ENCODE assay signal across 10 mouse cellular contexts in genomic region chr16:16921021-16921435, GRCm38 (mm10). TPM values are rescaled to one million over a fixed set of nuclear protein-coding genes. Genes with fewer than 3 reads are reported as not detected.
DNase-seq lines count a peak whose midpoint lies in the region; ATAC-seq and TF ChIP-seq lines count a peak whose summit lies in the region.
"Had no signal": no experiment of that assay in that cellular context is flagged by ENCODE, and none has a peak within 500 bp of the region (broad histone marks: within the 10 kb centered on the region; RNA-seq: fewer than 3 reads in every experiment).

No protein-coding gene starts in this region.

- peaks cover 51% of the 10 kb centered on the region for H3K36me3 ChIP-seq in liver, embryonic 13.5 days

- intact Hi-C loops in heart, postnatal 25 days (cut with DNase I): no loop called here

- H3K4me1 ChIP-seq in embryonic fibroblast, embryonic 13.5 days (ENCODE audit: control insufficient read depth, insufficient read depth, low read length): no peaks in the 10 kb centered on the region
- H3K4me1 ChIP-seq in liver, embryonic 13.5 days (replicated peaks): no peaks in the 10 kb centered on the region
- H3K4me1 ChIP-seq: midbrain, embryonic 12.5 days had no signal

- no peak overlapping the region for H3K9ac ChIP-seq in liver, embryonic 13.5 days
- H3K9ac ChIP-seq: midbrain, embryonic 12.5 days had no signal

- no peak overlapping the region for H3K4me3 ChIP-seq in embryonic fibroblast, embryonic 13.5 days (ENCODE audit: insufficient read depth, low read length)
- no peak overlapping the region for H3K4me3 ChIP-seq in liver, embryonic 13.5 days (replicated peaks)
- H3K4me3 ChIP-seq: midbrain, embryonic 12.5 days had no signal

- 45% methylated on average over 3 of the region's 3 CpGs for WGBS in liver, embryonic 13.5 days (ENCODE audit: insufficient replicate concordance)

- peak; percentile 46; the same call in 1 of the 2 replicates for ATAC-seq in liver, embryonic 13.5 days (ENCODE audit: low read depth)

- peak; percentile 55; the same call in 1 of the 2 replicates for TF ChIP-seq CTCF in embryonic fibroblast, embryonic 13.5 days (IDR thresholded peaks at IDR 0.05; ENCODE audit: borderline replicate concordance, insufficient read depth, low read length)

- H3K4me2 ChIP-seq in liver, embryonic 13.5 days: no peak overlapping the region
- H3K4me2 ChIP-seq: midbrain, embryonic 12.5 days had no signal

- H3K27me3 ChIP-seq in liver, embryonic 13.5 days: no peaks in the 10 kb centered on the region
- H3K27me3 ChIP-seq: midbrain, embryonic 12.5 days had no signal

- no peak overlapping the region for H3K27ac ChIP-seq in embryonic fibroblast, embryonic 13.5 days (ENCODE audit: insufficient read depth, low read length)
- no peak overlapping the region for H3K27ac ChIP-seq in liver, embryonic 13.5 days
- H3K27ac ChIP-seq: midbrain, embryonic 12.5 days had no signal

- peak; percentile 53 to 65 for DNase-seq in heart, adult 18-20 months
- DNase-seq in heart, postnatal 25 days (ENCODE audit: low spot score): no peak
- DNase-seq in urinary bladder, postnatal 36 days (ENCODE audit: low spot score in 2 of 2): peak; percentile 36 to 49
- no peak for DNase-seq in urinary bladder, postnatal 4 days (ENCODE audit: low spot score in 2 of 2)
- no peak for DNase-seq in liver, embryonic 13.5 days
- no peak for DNase-seq in T-cell, adult 2 months (ENCODE audit: low spot score)
- DNase-seq in testis, postnatal 14 days (ENCODE audit: low spot score): no peak

- no peaks in the 10 kb centered on the region for H3K9me3 ChIP-seq in liver, embryonic 13.5 days (replicated peaks)
- H3K9me3 ChIP-seq: midbrain, embryonic 12.5 days had no signal

- TF ChIP-seq POLR2A in embryonic fibroblast, embryonic 13.5 days (IDR thresholded peaks at IDR 0.05; ENCODE audit: low read depth, low read length): no peak

RNA-seq across cellular contexts. Expression of gene Ppm1f, which starts 24.8 kb away (rescaled TPM):
- 10 to 100 TPM; 26.3 to 28.6 TPM for total RNA-seq in heart, adult 18-20 months (2021)
- total RNA-seq in heart, postnatal 25 days (2021): 10 to 100 TPM; 21.5 to 31.2 TPM
- polyA plus RNA-seq in embryonic fibroblast, embryonic 13.5 days (2011; ENCODE audit: insufficient read length, low read depth, missing spikeins): 25.5 and 28.0 TPM in 2 replicates
- 8.2 and 9.9 TPM in 2 replicates for polyA plus RNA-seq in liver, embryonic 13.5 days (2015; fragmentation: Nextera tagmentation; extraction: Ambion mirVana)

RNA-seq across cellular contexts. Expression of gene Vpreb1, which starts 50.4 kb away (rescaled TPM):
- total RNA-seq in heart, adult 18-20 months (2021): under 1 TPM in 1 of 2 experiments, not detected in 1; 0.39 TPM
- total RNA-seq in heart, postnatal 25 days (2021): under 1 TPM in 1 of 2 experiments, not detected in 1; 0.34 TPM
- 3.8 TPM in 1 of 2 replicates, not detected in the other for polyA plus RNA-seq in embryonic fibroblast, embryonic 13.5 days (2011; ENCODE audit: insufficient read length, low read depth, missing spikeins)
- 0.71 and 1.3 TPM in 2 replicates for polyA plus RNA-seq in liver, embryonic 13.5 days (2015; fragmentation: Nextera tagmentation; extraction: Ambion mirVana)
- total RNA-seq: gastrocnemius, postnatal 36 days had no signal

RNA-seq across cellular contexts. Expression of gene Top3b, which starts 50.5 kb away (rescaled TPM):
- 10 to 100 TPM; 23.1 to 28.6 TPM for total RNA-seq in heart, adult 18-20 months (2021)
- 10 to 100 TPM; 33.0 to 33.2 TPM for total RNA-seq in heart, postnatal 25 days (2021)
- 73.9 and 79.2 TPM in 2 replicates for polyA plus RNA-seq in embryonic fibroblast, embryonic 13.5 days (2011; ENCODE audit: insufficient read length, low read depth, missing spikeins)
- polyA plus RNA-seq in liver, embryonic 13.5 days (2015; fragmentation: Nextera tagmentation; extraction: Ambion mirVana): 26.6 and 30.4 TPM in 2 replicates

RNA-seq across cellular contexts. Expression of gene Igll1, which starts 57.2 kb away (rescaled TPM):
- total RNA-seq in heart, adult 18-20 months (2021): not detected
- not detected for total RNA-seq in heart, postnatal 25 days (2021)
- not detected in 2 replicates for polyA plus RNA-seq in embryonic fibroblast, embryonic 13.5 days (2011; ENCODE audit: insufficient read length, low read depth, missing spikeins)
- 0.59 and 0.74 TPM in 2 replicates for polyA plus RNA-seq in liver, embryonic 13.5 days (2015; fragmentation: Nextera tagmentation; extraction: Ambion mirVana)
- total RNA-seq: gastrocnemius, postnatal 36 days had no signal
- polyA plus RNA-seq: midbrain, embryonic 12.5 days had no signal

Comparison
In these comparisons a context has a peak if more than half of its experiments do, and no peak if none do; other contexts are left out.
1. DNase-seq: peak in heart, adult 18-20 months (2 of 2) and urinary bladder, postnatal 36 days (2 of 2); none in heart, postnatal 25 days (single experiment), urinary bladder, postnatal 4 days (0 of 2), liver, embryonic 13.5 days (single experiment), T-cell, adult 2 months (single experiment) and testis, postnatal 14 days (single experiment).